Comparison of ENCODE assay signal across 7 mouse cellular contexts in the genomic region with DNA sequence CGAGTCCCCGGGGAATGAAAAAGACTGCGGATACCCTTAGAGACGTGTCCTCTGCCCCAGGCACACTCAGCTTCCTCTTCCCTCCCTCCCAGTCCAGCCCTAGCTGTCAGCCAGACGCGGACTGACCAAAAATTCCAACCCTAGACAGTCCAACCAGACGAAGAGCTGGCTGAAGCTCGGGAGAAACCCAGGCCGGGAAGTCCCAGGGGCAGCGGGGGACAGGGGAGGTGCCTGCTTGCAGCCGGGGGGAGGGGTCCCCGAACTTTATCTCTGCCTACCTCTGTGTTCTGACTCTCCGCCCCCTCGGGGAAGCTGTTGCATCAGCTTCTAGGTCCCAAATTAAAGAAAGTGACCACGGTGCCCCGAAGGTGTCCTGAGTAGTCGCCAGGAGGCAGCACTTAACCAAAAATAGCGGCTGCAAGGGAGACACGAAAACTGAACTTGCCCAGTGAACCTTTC. TPM values are rescaled to one million over a fixed set of nuclear protein-coding genes. Genes with fewer than 3 reads are reported as not detected.
DNase-seq lines count a peak whose midpoint lies in the region; ATAC-seq and TF ChIP-seq lines count a peak whose summit lies in the region.

A gene (minus strand): TSS at position 158 of the 459 bp plus-strand sequence.

- no peak for DNase-seq in testis, postnatal 14 days (ENCODE audit: low spot score)
- peak; percentile 45 to 54 for DNase-seq in kidney, postnatal 25 days
- no peak for DNase-seq in left cerebral cortex, postnatal 36 days (ENCODE audit: low spot score in 2 of 2)
- DNase-seq in layer of hippocampus, adult 8-10 months (ENCODE audit: low spot score in 2 of 2), result no peak

- 6% methylated on average over 19 of the region's 19 CpGs for WGBS in embryonic facial prominence, embryonic 15.5 days
- WGBS in midbrain, embryonic 12.5 days, result 4% methylated on average over 19 of the region's 19 CpGs

- no peak within 1 kb of the TSS for H3K9ac ChIP-seq in embryonic facial prominence, embryonic 15.5 days
- H3K9ac ChIP-seq in midbrain, embryonic 12.5 days (replicated peaks), result no peak within 1 kb of the TSS

- H3K4me1 ChIP-seq in testis, adult 2 months (ENCODE audit: control insufficient read depth, insufficient read depth, low read length), result peaks cover 15% of the 10 kb centered on the region
- peaks cover 27% of the 10 kb centered on the region for H3K4me1 ChIP-seq in embryonic facial prominence, embryonic 15.5 days
- peaks cover 11% of the 10 kb centered on the region for H3K4me1 ChIP-seq in midbrain, embryonic 12.5 days

- H3K9me3 ChIP-seq in embryonic facial prominence, embryonic 15.5 days (replicated peaks), result no peaks in the 10 kb centered on the region
- H3K9me3 ChIP-seq in midbrain, embryonic 12.5 days, result no peaks in the 10 kb centered on the region

- H3K4me3 ChIP-seq in testis, adult 2 months (ENCODE audit: control insufficient read depth, low read depth, low read length), result peak within 1 kb of the TSS; percentile 58
- 0 out of 2 replicates have a peak within 1 kb of the TSS, but pooled peaks have one; percentile 8 for H3K4me3 ChIP-seq in embryonic facial prominence, embryonic 15.5 days (replicated peaks)
- H3K4me3 ChIP-seq in midbrain, embryonic 12.5 days, result no peak within 1 kb of the TSS

- no peaks in the 10 kb centered on the region for H3K36me3 ChIP-seq in testis, adult 2 months (ENCODE audit: control insufficient read depth, insufficient read depth, low read length)
- no peaks in the 10 kb centered on the region for H3K36me3 ChIP-seq in embryonic facial prominence, embryonic 15.5 days
- H3K36me3 ChIP-seq in midbrain, embryonic 12.5 days, result no peaks in the 10 kb centered on the region

- intact Hi-C loops in left cerebral cortex, postnatal 36 days (cut with DNase I), result no loop called here

- H3K4me2 ChIP-seq in embryonic facial prominence, embryonic 15.5 days (replicated peaks), result peak within 1 kb of the TSS; percentile 25
- peak within 1 kb of the TSS; percentile 26 for H3K4me2 ChIP-seq in midbrain, embryonic 12.5 days (replicated peaks)

- no peak for TF ChIP-seq POLR2A in testis, adult 2 months (IDR thresholded peaks at IDR 0.05; ENCODE audit: control insufficient read depth, low read depth, low read length)

- peak; percentile 27; the same call in 1 of the 2 replicates for ATAC-seq in embryonic facial prominence, embryonic 15.5 days (ENCODE audit: insufficient number of reproducible peaks, low FRiP score, low TSS enrichment, low read depth)
- ATAC-seq in midbrain, embryonic 12.5 days (ENCODE audit: low FRiP score, low read depth), result no peak

- H3K27ac ChIP-seq in testis, adult 2 months (ENCODE audit: control insufficient read depth, insufficient read depth, low read depth, low read length), result no peak within 1 kb of the TSS
- no peak within 1 kb of the TSS for H3K27ac ChIP-seq in embryonic facial prominence, embryonic 15.5 days (replicated peaks)
- H3K27ac ChIP-seq in midbrain, embryonic 12.5 days (replicated peaks), result no peak within 1 kb of the TSS

- TF ChIP-seq CTCF in testis, adult 2 months (IDR thresholded peaks at IDR 0.05; ENCODE audit: control insufficient read depth, insufficient read depth, insufficient replicate concordance, low read depth, low read length), result peak; percentile 10; the same call in 1 of the 2 replicates

- no peaks in the 10 kb centered on the region for H3K27me3 ChIP-seq in testis, adult 2 months (ENCODE audit: control insufficient read depth, insufficient read depth, low read length)
- peaks cover 12% of the 10 kb centered on the region; the same call in 1 of the 2 replicates for H3K27me3 ChIP-seq in embryonic facial prominence, embryonic 15.5 days
- peaks cover 42% of the 10 kb centered on the region for H3K27me3 ChIP-seq in midbrain, embryonic 12.5 days

RNA-seq across cellular contexts. Expression of the gene that starts here (rescaled TPM):
- 17.7 and 19.5 TPM in 2 replicates for polyA plus RNA-seq in testis, adult 2 months (2012; rRNA removed)
- 8.1 and 9.3 TPM in 2 replicates for polyA plus RNA-seq in embryonic facial prominence, embryonic 15.5 days (2015; fragmentation: Nextera tagmentation; extraction: Ambion mirVana)
- 3.9 and 4.7 TPM in 2 replicates for polyA plus RNA-seq in midbrain, embryonic 12.5 days (2016; fragmentation: Nextera tagmentation; extraction: Ambion mirVana)
- 1 to 10 TPM; 1.9 TPM for total RNA-seq in left cerebral cortex, postnatal 36 days (2021)
- total RNA-seq in layer of hippocampus, adult 8-10 months (2022), result 1 to 10 TPM; 2.0 to 6.5 (median 3.3) TPM

Comparison
In these comparisons a context has a peak if more than half of its experiments do, and no peak if none do; other contexts are left out.
1. DNase-seq: peak in kidney, postnatal 25 days (2 of 2); none in testis, postnatal 14 days (single experiment), left cerebral cortex, postnatal 36 days (0 of 2) and layer of hippocampus, adult 8-10 months (0 of 2).